Mouse (Mus musculus): ENCODE measurements at regions not wholly inside any gene's neighbourhood (a gene's known extent, or its start where the extent isn't known, plus 50 kb on each side); places are given as distances from the start of the nearest gene placed in this dataset.

DNA sequence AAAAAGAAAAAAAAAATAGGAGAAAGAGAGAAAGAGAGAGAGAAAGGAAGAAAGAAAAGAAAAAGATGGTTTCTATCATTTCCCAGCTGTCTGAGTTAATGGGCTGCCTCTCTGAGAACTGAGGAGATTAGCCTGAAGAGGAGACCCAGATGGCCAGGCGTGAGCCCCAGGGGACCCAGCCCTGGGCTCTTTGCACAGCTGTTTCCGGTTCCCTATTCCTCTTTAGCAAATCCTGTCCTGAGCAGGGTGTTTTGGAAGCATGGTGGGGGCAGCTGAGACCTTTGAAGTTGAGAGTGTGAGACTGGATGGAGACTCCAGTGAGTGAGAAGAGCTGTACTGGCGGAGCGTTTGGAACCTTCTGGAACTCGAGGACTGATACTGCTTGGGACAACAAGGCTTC is 103.8 kb downstream of the Nxnl2 start:
- TF ChIP-seq POLR2A (IDR thresholded peaks at IDR 0.05; ENCODE audit: insufficient read depth, low read depth, low read length), result no peak
- no peak for TF ChIP-seq CTCF (IDR thresholded peaks at IDR 0.05; ENCODE audit: insufficient read depth, low read depth, low read length)

Data from olfactory bulb, adult 2 months (tissue).